Mouse (Mus musculus) embryonic fibroblast, embryonic 13.5 days (primary cell): ENCODE results near the gene Spata1. TPM values are rescaled to one million over a fixed set of nuclear protein-coding genes. Genes with fewer than 3 reads are reported as not detected.

Source experiments
- H3K27ac ChIP-seq: 2 replicates; pipeline ENCODE4 v1.5.1; 2012; ENCODE audit warnings: low read length, control low read depth, inconsistent platforms; ENCODE audit not compliant: insufficient read depth
- H3K4me1 ChIP-seq: 2 replicates; pipeline ENCODE4 v1.6.1; 2011; ENCODE audit warnings: low read length; ENCODE audit not compliant: control insufficient read depth, insufficient read depth
- H3K4me3 ChIP-seq: 2 replicates; pipeline ENCODE4 v1.5.1; 2011; ENCODE audit warnings: mild to moderate bottlenecking, control low read depth, low read length; ENCODE audit not compliant: insufficient read depth
- CTCF ChIP-seq: IDR thresholded peaks from 2 replicates; pipeline ENCODE4 v1.5.1; 2011; ENCODE audit warnings: mild to moderate bottlenecking, control low read depth, low read length, moderate library complexity, borderline replicate concordance; ENCODE audit not compliant: insufficient read depth
- POLR2A ChIP-seq: IDR thresholded peaks from 2 replicates; pipeline ENCODE4 v1.6.1; 2011; ENCODE audit warnings: low read depth, mild to moderate bottlenecking, control low read depth, low read length, moderate library complexity
- polyA plus RNA-seq: library from polyadenylated mRNA; stranded (reverse); fragments of >200 nt; gene quantifications from 2 replicates; pipeline ENCODE4 v1.2.4, GENCODE M21; 2011; ENCODE audit warnings: low read depth; ENCODE audit not compliant: missing spikeins, insufficient read length

The Spata1 gene
- polyA plus RNA-seq: 4.6 and 6.1 TPM in 2 replicates

DNA sequence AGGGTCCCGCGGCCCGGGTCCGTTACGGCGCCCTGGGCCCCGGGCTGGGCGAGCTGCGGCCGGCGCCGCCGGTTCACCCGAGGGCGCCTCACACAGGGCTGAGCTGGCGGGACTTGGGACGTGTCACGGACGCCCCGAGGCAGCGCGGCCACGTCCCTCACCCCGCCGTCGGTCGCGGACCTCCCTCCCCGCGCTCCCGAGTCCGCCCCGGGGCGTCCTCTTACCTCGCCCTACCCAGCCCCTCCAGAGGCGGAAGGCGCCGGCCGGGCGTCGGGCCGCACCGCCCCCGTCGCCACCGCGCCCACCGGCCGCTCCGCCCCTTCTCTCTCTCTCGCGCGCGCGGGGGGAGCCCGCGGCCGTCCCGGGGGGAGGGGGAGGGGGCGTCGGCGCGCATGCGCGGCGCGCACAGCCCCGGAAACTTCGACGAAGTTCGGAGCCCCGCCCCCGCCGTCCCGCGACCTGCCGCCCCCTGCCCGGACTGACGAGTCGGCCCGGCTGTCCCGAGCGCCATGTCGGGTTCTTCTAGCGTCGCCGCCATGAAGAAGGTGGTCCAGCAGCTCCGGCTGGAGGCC, at the start of gene Spata1, which contains the start of gene Gng5:
Gene Spata1, minus strand, starts transcription at position 323 of the 572 bp plus-strand sequence.
Gene Gng5, plus strand, starts transcription at position 377 of the 572 bp plus-strand sequence.
- H3K27ac ChIP-seq: peak within 1 kb of the TSS; percentile 97
- TF ChIP-seq CTCF (no peak), POLR2A (peak; percentile 88)
- peaks cover 2% of the 10 kb centered on the region; the same call in 1 of the 2 replicates for H3K4me1 ChIP-seq
- H3K4me3 ChIP-seq: peak within 1 kb of the TSS; percentile 95

- Histone ChIP-seq H3K4me3 (no peak overlapping the region), H3K4me1 (no peaks in the 10 kb centered on the region), H3K27ac (no peak overlapping the region)
- TF ChIP-seq POLR2A: no peak
- no peak for TF ChIP-seq CTCF
Measured at GRCm38 (mm10) chr3:146543632-146544031, 44.1 kb upstream of the Spata1 start.

- Histone ChIP-seq H3K27ac (no peak overlapping the region), H3K4me1 (no peaks in the 10 kb centered on the region), H3K4me3 (no peak overlapping the region)
- TF ChIP-seq POLR2A (no peak), CTCF (no peak)
Measured at GRCm38 (mm10) chr3:146540521-146541273, 41.1 kb upstream of the Spata1 start.

GRCm38 (mm10) chr3:146534986-146535385, 35.4 kb upstream of the Spata1 start:
- Histone ChIP-seq H3K4me1 (no peaks in the 10 kb centered on the region), H3K27ac (no peak overlapping the region), H3K4me3 (no peak overlapping the region)
- TF ChIP-seq POLR2A: no peak
- no peak for TF ChIP-seq CTCF

DNA sequence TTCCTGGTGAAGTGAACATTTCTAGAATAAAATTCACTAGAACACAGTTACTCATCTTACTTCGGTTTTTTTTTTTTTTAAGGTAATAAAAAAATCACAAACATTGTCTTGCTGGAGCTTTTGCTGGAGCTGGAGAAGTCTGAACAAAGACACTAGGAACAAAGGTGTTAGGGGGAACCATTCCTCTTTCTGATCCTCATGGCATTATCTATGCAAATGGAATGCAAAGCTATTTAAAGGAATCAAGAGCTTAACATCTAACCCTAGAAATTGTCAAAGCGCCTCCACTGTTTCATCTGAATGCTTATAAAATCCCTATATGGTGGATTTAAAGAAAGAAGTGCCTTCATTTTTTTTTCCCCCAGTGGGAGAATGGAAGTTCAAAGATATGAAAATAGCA, 28.8 kb upstream of the Spata1 start:
- Histone ChIP-seq H3K4me3 (no peak overlapping the region), H3K4me1 (no peaks in the 10 kb centered on the region), H3K27ac (no peak overlapping the region)
- TF ChIP-seq POLR2A: no peak
- no peak for TF ChIP-seq CTCF

GRCm38 (mm10) chr3:146521652-146522020, 22.1 kb upstream of the Spata1 start:
- no peaks in the 10 kb centered on the region for H3K4me1 ChIP-seq
- H3K27ac ChIP-seq: peak overlapping the region; percentile 48
- no peak; the same call in 1 of the 2 replicates for TF ChIP-seq POLR2A
- TF ChIP-seq CTCF: no peak
- peak overlapping the region; percentile 87 for H3K4me3 ChIP-seq

DNA sequence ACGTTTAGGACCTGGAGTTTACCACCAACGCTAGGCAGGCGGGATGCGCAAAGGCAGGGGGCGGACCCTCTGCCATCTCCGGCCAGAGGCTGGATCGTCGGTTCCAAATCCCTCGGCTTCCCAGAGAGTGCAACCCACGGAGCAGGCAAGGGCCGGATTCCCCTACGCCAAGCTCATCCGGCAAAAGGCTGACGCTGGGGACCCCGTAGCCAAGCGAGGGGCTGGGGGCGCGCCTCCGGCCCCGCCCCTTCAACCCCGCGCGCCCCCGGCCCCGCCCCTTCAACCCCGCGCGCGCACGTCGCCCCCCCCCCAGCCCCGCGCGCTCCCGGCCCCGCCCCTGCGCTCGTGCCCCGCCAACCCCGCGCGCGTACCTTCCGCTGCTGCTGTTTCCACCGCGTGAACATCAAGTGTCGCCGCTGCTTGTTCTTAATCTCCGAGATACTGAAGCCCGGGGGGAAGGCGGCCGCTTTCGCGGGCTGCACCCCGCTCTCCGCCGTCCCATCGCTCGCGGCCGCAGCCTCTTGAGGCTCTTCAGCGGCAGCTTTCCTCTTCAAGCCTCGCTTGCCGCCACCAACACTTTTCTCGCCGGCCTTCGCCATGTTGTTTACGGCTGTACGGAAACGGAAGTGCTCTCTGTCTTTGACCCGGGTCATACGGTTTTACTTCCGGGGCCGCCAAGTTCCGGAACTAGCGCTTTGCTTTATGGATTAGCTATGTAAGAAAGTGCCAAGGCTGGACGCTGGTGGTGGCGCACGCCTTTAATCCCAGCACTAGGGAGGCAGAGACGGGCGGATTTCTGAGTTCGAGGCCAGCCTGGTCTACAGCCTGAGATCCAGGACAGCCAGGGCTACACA, 21.5 kb upstream of the Spata1 start, which contains the start of gene Rpf1:
Gene Rpf1, minus strand, starts transcription at position 632 of the 854 bp plus-strand sequence.
- H3K4me3 ChIP-seq: peak within 1 kb of the TSS; percentile 87
- TF ChIP-seq POLR2A (peak; percentile 73), CTCF (no peak)

GRCm38 (mm10) chr3:146520226-146520797, 20.8 kb upstream of the Spata1 start:
- Histone ChIP-seq H3K27ac (no peak overlapping the region), H3K4me3 (peak overlapping the region; percentile 81)
- TF ChIP-seq POLR2A (no peak), CTCF (no peak)

More for the DNA sequence above, 21.5 kb upstream of the Spata1 start, which contains the start of gene Rpf1:
- no peaks in the 10 kb centered on the region for H3K4me1 ChIP-seq
- peak within 1 kb of the TSS; percentile 87 for H3K27ac ChIP-seq

DNA sequence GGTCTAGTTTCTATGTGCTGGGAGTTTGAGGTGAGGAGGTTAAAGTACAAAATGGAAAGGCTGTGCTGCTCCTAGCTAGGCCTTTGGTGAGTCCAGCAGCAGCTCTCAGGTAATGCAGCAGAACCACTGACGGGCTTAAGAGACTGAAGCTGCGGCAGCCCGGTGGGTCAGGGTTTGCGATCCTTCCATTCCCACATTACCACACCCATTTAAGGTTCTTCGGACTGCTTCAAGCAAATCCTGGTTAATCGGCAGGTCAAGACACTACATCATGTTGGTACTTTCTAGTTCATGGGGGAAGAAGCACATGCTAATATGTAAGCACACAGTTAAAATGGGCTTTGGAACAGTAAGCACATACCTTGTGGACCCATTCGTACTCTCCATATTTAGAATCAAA, 7.2 kb upstream of the Spata1 start:
- peaks cover 4% of the 10 kb centered on the region for H3K4me1 ChIP-seq
- TF ChIP-seq CTCF (no peak), POLR2A (no peak)
- no peak overlapping the region for H3K4me3 ChIP-seq
- H3K27ac ChIP-seq: no peak overlapping the region

More at GRCm38 (mm10) chr3:146520226-146520797, 20.8 kb upstream of the Spata1 start:
- no peaks in the 10 kb centered on the region for H3K4me1 ChIP-seq
